Mouse (Mus musculus) CD8-positive naive resting alpha-beta T cell, adult 2 months (primary cell): Measurements from ENCODE around the gene Tada2a.

Experiments
- DNase-seq, 2 experiments: peaks; one replicate each; pipeline ENCODE4 v3.0.0; 2022; ENCODE audit warnings: low read depth in 2 of 2, low spot score in 2 of 2

Tada2a gene

DNA sequence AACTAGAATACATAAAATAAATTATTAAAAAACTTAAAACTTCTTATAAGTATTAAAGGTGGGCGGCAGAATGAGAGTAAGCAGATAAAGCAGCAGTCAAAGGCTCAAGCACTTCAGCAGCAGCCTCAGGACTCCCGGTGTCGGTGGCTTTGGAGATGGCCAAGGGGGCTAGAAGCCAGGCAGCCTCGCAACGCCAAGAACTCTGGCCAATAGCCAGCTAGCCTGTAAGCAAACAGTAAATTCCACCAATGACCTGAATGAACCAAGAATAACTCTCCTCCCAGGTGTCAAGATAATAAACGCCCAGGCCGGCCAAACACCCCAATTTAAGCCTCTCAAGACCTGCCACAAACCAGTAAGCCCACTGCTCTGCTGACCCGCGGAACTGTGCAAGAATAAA is 13.8 kb downstream of the Tada2a start:
- no peak for DNase-seq

GRCm38 (mm10) chr11:84113623-84114022 is 15.8 kb downstream of the Tada2a start:
- no peak for DNase-seq

DNA sequence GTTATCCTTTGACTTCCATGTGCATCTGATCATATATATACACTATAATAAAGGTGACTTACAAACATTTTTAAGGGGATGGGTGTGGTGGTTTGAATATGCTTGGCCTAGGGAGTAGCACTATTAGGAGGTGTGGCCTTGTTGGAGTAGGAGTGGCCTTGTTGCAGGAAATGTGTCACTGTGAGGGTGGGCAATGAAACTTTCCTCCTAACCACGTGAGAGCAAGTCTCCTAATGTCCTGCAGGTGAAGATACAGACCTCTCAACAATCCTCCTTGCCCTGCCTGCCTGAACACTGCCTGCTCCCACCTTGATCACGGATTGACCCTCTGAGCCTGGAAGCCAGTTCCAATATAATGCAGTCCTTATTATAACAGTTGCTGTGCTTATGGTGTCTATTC is 22.3 kb downstream of the Tada2a start:
- no peak for DNase-seq

- no peak for DNase-seq
These were observed 25.4 kb downstream of the Tada2a start for GRCm38 (mm10) chr11:84104036-84104435.

- DNase-seq = no peak
These were observed 28.2 kb downstream of the Tada2a start for GRCm38 (mm10) chr11:84101182-84101581.

DNA sequence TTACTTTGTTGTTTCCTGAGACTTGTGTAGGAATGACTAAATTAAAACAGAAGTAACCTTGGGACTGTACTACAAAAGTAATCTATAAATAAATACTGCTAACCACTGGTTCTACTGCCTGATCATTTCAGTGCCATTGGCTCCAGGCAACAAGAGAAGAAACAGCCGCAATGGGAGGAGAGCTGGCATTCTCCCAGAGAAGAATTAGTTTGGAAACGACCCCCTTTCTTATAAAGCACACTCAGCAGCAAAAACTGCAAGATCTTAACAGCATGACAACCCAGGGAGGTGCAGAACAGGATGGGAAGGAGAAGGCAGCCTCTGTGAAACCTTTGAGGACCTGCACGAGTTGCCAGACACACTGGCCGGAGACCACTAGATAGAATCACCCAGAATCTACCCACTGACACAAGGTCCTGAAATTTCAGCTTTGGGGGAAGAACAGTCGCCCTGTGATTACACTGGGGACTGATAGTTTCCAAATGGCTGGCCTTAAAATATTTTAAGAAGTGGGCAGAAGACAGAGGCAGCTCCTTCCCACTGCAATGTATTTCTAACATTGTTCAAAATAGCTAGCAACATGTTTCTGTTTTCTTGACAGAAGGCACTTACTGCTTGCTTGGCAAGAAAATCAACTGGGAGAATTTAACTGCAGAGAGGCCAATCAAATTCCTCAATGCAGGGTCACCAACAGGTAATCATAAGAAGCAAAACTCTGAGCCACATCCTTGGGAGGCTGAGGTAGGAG is 32.0 kb downstream of the Tada2a start:
- no peak for DNase-seq

GRCm38 (mm10) chr11:84095084-84095483 is 34.3 kb downstream of the Tada2a start:
- no peak for DNase-seq

DNA sequence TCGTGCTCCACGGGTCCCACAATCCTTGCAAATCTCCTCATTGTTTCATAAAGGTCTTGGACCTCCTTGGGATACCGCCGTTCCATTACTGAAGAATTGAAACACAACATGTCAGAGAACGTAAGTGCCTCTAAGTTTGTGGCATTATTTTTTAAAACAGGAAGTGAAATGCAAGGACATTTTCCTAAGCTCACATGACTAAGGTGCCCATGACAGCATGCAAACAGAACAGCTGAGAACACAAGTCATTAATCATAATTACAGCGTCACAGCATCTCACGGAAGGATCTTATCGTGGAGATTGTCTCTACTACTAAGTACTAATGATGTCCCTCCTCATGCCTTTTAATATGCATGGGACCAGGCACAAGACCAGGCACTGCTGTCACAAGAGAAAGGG is 38.8 kb downstream of the Tada2a start:
- DNase-seq = no peak

- DNase-seq = no peak
These were observed 47.5 kb downstream of the Tada2a start for GRCm38 (mm10) chr11:84081901-84082300.

DNA sequence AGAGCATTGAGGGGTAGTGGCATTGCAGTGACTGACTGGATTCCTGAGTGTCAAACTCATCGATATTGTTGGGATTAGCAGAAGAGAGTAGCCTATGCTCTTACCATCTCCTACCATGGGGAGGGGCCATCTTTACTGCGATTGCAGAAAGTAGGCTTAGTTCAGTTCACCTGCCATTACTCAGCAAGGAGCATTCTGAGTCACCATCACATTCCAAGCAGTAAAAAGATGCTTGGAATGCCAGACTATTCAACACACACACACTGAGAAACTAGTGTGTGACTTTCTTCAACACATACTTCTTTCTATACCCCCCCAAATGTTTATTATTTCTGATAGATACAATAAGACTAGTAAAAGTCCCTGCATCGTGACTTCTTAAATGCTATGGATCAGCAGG is 49.1 kb downstream of the Tada2a start:
- DNase-seq = no peak

DNA sequence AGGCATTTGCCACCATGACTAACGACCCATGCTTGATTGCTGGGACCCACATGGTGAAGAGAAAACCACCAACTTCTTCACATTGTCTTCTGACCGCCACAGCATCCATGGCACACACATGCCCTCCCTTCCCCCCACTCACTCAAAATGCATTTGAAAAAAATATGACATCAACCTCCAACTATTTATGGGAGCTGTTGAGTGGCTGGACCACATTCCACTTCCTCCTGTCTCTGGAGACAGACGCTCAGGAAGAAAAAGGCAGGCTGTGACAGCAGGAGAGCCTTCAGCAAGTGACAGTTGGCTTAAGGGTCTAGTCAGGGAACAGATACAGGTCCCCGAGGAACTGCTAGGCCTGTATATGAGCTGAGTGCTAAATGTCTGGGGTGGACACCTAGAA is 49.5 kb downstream of the Tada2a start:
- DNase-seq = no peak

- no peak for DNase-seq
These were observed 50.0 kb downstream of the Tada2a start for GRCm38 (mm10) chr11:84079361-84079760.

- no peak for DNase-seq
These were observed 50.8 kb downstream of the Tada2a start for GRCm38 (mm10) chr11:84078601-84079000.

DNA sequence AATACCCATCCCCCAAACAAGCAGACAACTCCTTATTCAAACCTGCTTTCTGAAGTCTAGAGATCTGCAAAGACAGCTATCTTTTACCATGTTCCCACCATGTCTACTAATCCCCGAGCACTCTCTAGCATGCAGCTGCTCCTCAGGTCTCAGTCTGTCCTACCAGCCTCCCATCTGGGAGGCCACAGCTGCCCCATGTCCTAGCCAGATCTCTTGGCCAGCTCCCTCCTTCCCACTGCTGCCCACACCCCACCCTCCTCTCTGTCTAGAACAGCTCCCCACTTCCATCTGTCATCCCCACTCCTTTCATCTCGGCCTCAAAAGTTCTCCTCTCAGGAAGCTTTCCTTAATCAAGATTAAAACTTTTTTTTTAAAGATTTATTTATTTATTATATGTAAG is 52.4 kb downstream of the Tada2a start:
- DNase-seq = no peak

GRCm38 (mm10) chr11:84073816-84074764 is 55.3 kb downstream of the Tada2a start:
- DNase-seq = no peak

- no peak for DNase-seq
These were observed 56.3 kb downstream of the Tada2a start for GRCm38 (mm10) chr11:84072904-84073651.

DNA sequence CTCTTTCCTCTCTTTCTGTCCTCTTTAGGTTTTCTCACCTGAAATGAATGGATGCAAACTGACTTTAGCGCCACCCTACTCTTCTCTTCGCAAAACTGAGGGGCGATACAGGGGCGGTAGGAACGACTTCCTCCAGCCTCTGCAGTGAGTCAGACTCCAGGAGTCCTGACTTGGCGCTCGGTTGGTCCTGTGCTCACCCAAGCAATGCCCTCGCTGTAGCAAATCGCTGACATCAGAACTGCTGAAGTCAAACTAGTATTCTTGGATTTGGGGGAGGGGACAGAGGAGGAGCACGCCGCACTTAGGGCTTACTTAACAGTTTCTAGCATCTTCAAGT is 60.4 kb downstream of the Tada2a start, which contains the start of gene Dusp14:
Gene Dusp14 (minus strand): TSS at position 228 of the 337 bp plus-strand sequence.
- DNase-seq = no peak

DNA sequence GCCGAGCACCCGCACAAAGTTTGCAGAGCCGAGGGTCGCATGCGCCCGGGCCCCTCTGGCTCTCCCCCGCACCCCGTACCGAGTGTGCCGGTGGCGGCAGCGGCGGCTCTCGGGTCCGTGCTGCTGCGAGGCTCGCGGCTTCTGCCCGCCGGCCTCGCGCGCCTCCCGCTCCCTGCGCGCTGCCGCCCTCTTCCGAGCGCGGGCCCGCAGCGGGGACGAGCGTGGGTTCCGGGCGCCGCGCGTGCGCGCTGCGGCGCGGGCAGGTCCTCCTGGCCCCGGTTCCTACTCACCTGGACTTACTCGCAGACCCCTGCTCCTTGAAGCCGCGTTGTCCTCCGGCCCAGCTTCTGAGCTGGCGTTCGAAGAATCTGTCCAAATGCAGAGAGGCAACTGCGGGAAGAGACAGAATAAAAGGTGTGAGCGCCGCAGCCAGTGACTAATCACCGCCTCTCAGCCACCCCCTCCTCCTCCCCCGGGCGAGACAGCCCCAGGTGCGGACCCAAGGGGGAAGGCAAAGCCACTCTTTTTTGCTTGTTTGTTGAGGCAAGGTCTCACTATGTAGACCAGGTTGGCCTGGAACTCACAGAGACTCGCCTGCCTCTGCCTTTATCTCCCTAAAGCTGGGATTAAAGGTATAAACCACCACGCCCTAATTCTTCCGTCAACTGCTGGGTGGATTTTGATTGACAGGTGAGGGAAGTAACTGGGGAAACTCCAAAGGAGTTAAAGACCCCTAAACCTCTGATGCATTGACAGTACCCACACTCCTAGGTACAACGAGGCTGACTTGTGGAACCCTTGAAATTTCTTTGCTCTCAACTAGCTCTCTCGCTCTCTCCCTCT is 61.0 kb downstream of the Tada2a start:
- DNase-seq = peak; percentile 6 to 20

DNA sequence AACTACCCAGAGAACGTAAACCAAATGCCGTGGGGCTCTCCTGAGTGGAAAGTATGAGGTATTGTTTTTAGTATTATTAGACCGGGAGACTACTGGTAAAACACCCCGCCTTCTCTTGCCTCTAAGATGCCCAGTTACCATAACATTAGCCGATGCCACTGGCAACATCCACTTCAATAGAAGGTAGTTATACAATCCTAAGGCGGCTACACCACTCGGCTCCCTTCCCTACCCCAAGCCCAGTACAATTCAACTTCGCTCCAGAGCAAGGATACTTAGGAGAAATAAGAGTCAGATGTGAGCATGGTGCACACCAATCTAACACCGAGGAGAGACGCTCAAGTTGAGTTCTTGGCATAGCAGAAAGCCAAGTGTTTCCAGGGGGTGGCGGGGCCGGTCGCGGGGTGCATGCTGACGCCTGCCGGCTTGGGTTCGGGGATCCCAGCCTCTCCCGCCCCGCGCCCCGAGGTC is 61.6 kb downstream of the Tada2a start:
- peak in 1 of 2 experiments; percentile 16 for DNase-seq

DNA sequence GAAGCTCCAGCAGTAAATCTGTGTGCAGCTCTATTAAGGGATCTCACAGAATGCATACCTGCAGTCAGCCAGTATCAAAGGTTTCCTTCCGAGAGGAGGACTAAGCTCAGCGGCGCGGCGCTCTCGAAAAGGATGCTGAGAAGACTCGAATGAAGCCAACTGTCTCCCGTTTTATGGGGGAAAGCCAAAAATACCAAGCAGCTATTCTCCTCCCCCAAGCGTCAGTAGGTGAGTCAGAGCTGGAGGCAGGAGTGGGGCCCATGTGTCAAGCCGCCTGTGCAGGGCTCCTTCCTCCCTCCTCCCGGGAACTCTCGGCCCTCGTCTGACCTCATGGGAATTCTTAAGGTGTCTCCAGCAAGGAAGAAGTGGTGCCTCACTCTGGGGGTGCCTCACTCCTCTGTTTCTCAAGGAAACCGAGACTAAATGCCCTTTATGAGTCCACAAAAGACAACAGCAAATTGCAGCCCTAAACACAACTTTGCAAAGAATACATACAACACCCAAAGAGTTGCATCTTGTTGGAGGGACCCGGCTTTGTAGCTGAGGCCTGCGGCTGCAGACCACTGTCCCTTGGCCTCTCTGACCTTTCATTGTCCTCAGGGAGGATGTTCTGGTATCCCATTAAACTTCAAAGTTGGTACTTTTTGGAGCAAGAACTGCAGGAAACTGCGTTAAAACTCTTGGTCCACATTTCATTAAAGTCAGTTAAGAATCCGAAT is 62.3 kb downstream of the Tada2a start:
- DNase-seq = no peak
